Mouse (Mus musculus): ENCODE measurements around the gene Pxdn. TPM values are rescaled to one million over a fixed set of nuclear protein-coding genes. Genes with fewer than 3 reads are reported as not detected.

Gene Pxdn
- polyA plus RNA-seq, 1 experiment: not detected

DNA sequence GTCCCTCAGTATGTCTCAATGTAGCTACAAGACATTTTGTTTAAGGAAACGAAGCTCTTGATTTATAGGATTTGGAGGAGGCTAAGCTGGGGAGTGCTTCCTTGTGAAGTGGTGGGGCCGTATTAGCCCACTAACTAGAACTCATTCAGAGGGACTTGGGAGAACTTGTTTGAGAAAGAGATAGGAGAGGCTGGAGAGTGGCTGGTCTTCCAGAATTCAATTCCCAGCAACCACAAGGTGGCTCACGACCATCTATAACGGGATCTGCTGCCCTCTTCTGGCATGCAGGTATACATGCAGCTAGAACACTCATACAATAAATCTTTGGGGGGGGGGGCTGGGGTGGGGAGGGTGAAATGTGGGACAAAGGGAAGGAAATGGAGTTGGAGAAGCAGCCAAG is 102.7 kb downstream of the Pxdn start:
- TF ChIP-seq GATA1 (IDR thresholded peaks at IDR 0.05; ENCODE audit: low read length): no peak
- no peak for TF ChIP-seq TAL1 (IDR thresholded peaks at IDR 0.05; ENCODE audit: low read length)
- no peak overlapping the region for H3K4me3 ChIP-seq (replicated peaks)
- no peaks in the 10 kb centered on the region for H3K36me3 ChIP-seq (ENCODE audit: control insufficient read depth)
- no peaks in the 10 kb centered on the region for H3K9me3 ChIP-seq (ENCODE audit: control insufficient read depth, low read length)
- H3K27me3 ChIP-seq (ENCODE audit: control insufficient read depth): no peaks in the 10 kb centered on the region
- no peaks in the 10 kb centered on the region for H3K4me1 ChIP-seq (ENCODE audit: control insufficient read depth)

- no peaks in the 10 kb centered on the region for H3K9me3 ChIP-seq (ENCODE audit: control insufficient read depth, low read length)
- no peaks in the 10 kb centered on the region for H3K27me3 ChIP-seq (ENCODE audit: control insufficient read depth)
- H3K4me3 ChIP-seq (replicated peaks): no peak overlapping the region
- TF ChIP-seq TAL1 (IDR thresholded peaks at IDR 0.05; ENCODE audit: low read length) (no peak), GATA1 (IDR thresholded peaks at IDR 0.05; ENCODE audit: low read length) (no peak)
- H3K36me3 ChIP-seq (ENCODE audit: control insufficient read depth): no peaks in the 10 kb centered on the region
- no peaks in the 10 kb centered on the region for H3K4me1 ChIP-seq (ENCODE audit: control insufficient read depth)
Measured at GRCm38 (mm10) chr12:30048848-30049247, 111.4 kb downstream of the Pxdn start.

GRCm38 (mm10) chr12:30049818-30050217 is 112.4 kb downstream of the Pxdn start:
- TF ChIP-seq GATA1 (IDR thresholded peaks at IDR 0.05; ENCODE audit: low read length) (no peak), TAL1 (IDR thresholded peaks at IDR 0.05; ENCODE audit: low read length) (no peak)
- no peaks in the 10 kb centered on the region for H3K4me1 ChIP-seq (ENCODE audit: control insufficient read depth)
- no peak overlapping the region for H3K4me3 ChIP-seq (replicated peaks)
- H3K36me3 ChIP-seq (ENCODE audit: control insufficient read depth): no peaks in the 10 kb centered on the region
- H3K9me3 ChIP-seq (ENCODE audit: control insufficient read depth, low read length): no peaks in the 10 kb centered on the region
- no peaks in the 10 kb centered on the region for H3K27me3 ChIP-seq (ENCODE audit: control insufficient read depth)

DNA sequence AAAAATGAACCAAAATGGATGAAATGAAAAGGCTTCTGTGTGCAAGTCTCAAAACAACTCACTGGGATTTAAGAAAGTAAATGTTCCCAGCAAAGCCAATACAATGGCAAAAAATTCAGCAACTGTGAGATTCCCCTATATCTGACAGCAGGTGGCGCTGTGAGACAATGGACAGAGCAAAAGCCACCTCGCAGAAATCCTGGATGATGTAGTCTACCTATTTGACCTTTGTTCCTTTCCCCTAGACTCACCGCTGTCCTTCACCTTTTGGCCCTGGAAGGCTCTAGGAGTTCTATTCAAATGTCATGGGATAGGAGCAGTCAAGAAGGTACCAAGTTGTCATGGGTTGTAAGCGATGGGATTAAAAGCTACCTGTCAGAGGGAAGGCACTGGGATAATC is 112.8 kb downstream of the Pxdn start:
- Histone ChIP-seq H3K4me1 (ENCODE audit: control insufficient read depth) (no peaks in the 10 kb centered on the region), H3K27me3 (ENCODE audit: control insufficient read depth) (no peaks in the 10 kb centered on the region), H3K9me3 (ENCODE audit: control insufficient read depth, low read length) (no peaks in the 10 kb centered on the region), H3K36me3 (ENCODE audit: control insufficient read depth) (no peaks in the 10 kb centered on the region), H3K4me3 (replicated peaks) (no peak overlapping the region)
- no peak for TF ChIP-seq GATA1 (IDR thresholded peaks at IDR 0.05; ENCODE audit: low read length)
- no peak for TF ChIP-seq TAL1 (IDR thresholded peaks at IDR 0.05; ENCODE audit: low read length)

GRCm38 (mm10) chr12:30054761-30055540 is 117.5 kb downstream of the Pxdn start:
- H3K27me3 ChIP-seq (ENCODE audit: control insufficient read depth): no peaks in the 10 kb centered on the region
- H3K4me1 ChIP-seq (ENCODE audit: control insufficient read depth): no peaks in the 10 kb centered on the region
- TF ChIP-seq TAL1 (IDR thresholded peaks at IDR 0.05; ENCODE audit: low read length) (no peak), GATA1 (IDR thresholded peaks at IDR 0.05; ENCODE audit: low read length) (no peak)
- H3K36me3 ChIP-seq (ENCODE audit: control insufficient read depth): no peaks in the 10 kb centered on the region
- H3K4me3 ChIP-seq (replicated peaks): no peak overlapping the region
- H3K9me3 ChIP-seq (ENCODE audit: control insufficient read depth, low read length): no peaks in the 10 kb centered on the region

DNA sequence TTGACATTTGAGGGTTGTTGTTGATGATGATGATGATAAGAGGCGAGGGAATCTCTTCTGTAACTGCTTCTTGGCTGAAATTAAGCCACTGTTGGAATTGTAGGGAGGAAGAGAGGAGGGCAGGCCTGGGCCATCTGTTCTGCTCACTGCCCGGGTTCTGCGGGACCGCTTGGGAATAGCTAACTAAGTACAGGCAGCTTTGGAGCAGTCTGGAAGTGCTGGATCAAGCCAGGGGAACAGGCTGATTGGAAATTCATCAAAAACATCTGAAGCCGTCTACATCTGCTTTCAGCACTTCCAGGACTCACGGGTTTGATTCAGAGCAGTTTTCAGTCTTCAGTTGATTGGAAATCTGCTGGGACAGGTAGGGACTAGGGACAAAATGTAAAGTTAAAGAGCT is 120.6 kb downstream of the Pxdn start:
- H3K9me3 ChIP-seq (ENCODE audit: control insufficient read depth, low read length): no peaks in the 10 kb centered on the region
- TF ChIP-seq TAL1 (IDR thresholded peaks at IDR 0.05; ENCODE audit: low read length) (no peak), GATA1 (IDR thresholded peaks at IDR 0.05; ENCODE audit: low read length) (no peak)

GRCm38 (mm10) chr12:30061503-30062117 is 124.2 kb downstream of the Pxdn start:
- no peaks in the 10 kb centered on the region for H3K9me3 ChIP-seq (ENCODE audit: control insufficient read depth, low read length)

More for the DNA sequence above, 120.6 kb downstream of the Pxdn start:
- Histone ChIP-seq H3K4me1 (ENCODE audit: control insufficient read depth) (no peaks in the 10 kb centered on the region), H3K27me3 (ENCODE audit: control insufficient read depth) (no peaks in the 10 kb centered on the region), H3K4me3 (replicated peaks) (no peak overlapping the region), H3K36me3 (ENCODE audit: control insufficient read depth) (no peaks in the 10 kb centered on the region)

GRCm38 (mm10) chr12:30062118-30062505 is 124.7 kb downstream of the Pxdn start:
- no peak overlapping the region for H3K4me3 ChIP-seq (replicated peaks)
- no peaks in the 10 kb centered on the region for H3K9me3 ChIP-seq (ENCODE audit: control insufficient read depth, low read length)
- H3K36me3 ChIP-seq (ENCODE audit: control insufficient read depth): no peaks in the 10 kb centered on the region
- H3K4me1 ChIP-seq (ENCODE audit: control insufficient read depth): no peaks in the 10 kb centered on the region
- no peaks in the 10 kb centered on the region for H3K27me3 ChIP-seq (ENCODE audit: control insufficient read depth)
- no peak for TF ChIP-seq TAL1 (IDR thresholded peaks at IDR 0.05; ENCODE audit: low read length)

More at GRCm38 (mm10) chr12:30061503-30062117, 124.2 kb downstream of the Pxdn start:
- no peak overlapping the region for H3K4me3 ChIP-seq (replicated peaks)
- H3K4me1 ChIP-seq (ENCODE audit: control insufficient read depth): no peaks in the 10 kb centered on the region
- no peaks in the 10 kb centered on the region for H3K27me3 ChIP-seq (ENCODE audit: control insufficient read depth)
- H3K36me3 ChIP-seq (ENCODE audit: control insufficient read depth): no peaks in the 10 kb centered on the region
- TF ChIP-seq GATA1 (IDR thresholded peaks at IDR 0.05; ENCODE audit: low read length) (no peak), TAL1 (IDR thresholded peaks at IDR 0.05; ENCODE audit: low read length) (no peak)

Other genes starting within 250 kb of the Pxdn start
- not detected in 2 replicates for gene Tpo, start 195.0 kb downstream of the Pxdn start, polyA plus RNA-seq (2012)

Data from erythroblast, embryonic 14.5 days (primary cell).